Mouse (Mus musculus): ENCODE data around the gene Fggy.

Fggy gene

GRCm38 (mm10) chr4:95731110-95731509, 173.8 kb downstream of the Fggy start:
- DNase-seq (ENCODE audit: low spot score) = no peak

DNA sequence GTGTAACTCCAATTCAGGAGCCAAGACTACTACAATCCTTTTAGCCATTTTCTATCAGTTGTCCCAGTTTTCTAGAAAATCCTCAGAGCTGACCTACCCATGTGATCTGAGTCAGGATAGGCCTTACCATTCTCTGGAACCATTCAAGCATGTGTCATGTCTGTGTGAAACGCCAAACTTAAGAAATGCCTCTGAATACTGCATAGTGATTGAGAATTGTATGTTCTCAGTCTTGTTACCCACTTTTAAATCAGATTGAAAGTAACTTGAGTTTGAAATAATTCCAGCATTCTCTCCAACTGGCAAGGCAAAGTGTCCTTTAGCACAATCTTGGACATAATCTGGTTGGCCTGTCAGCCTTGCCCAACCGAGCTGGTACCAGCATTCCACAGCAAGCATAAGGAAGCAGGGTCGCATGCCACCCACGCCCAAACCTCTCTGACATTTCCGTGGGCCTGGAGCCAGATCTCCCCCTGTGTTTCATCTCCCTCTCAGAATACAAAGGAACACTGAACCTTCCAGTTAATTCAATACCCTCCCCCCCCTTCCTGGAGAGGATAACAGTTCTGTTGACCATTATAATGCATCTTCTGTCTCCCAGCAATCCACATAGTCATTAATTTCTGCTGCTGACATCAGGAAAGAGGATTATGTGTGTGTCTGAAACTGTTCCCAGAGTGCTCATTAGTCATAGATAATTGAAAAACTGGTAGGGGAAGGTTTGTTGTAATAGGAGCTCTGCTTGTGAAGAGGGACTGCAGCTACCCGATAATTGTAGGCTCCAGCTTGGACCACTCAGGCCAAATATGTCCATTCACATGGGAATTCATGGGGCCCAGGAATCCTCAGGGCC, 176.3 kb downstream of the Fggy start:
- DNase-seq (ENCODE audit: low spot score) = peak; percentile 56

GRCm38 (mm10) chr4:95735967-95736366, 178.7 kb downstream of the Fggy start:
- DNase-seq (ENCODE audit: low spot score) = no peak

- DNase-seq (ENCODE audit: low spot score) = no peak
Observed at GRCm38 (mm10) chr4:95736674-95737073, 179.4 kb downstream of the Fggy start.

DNA sequence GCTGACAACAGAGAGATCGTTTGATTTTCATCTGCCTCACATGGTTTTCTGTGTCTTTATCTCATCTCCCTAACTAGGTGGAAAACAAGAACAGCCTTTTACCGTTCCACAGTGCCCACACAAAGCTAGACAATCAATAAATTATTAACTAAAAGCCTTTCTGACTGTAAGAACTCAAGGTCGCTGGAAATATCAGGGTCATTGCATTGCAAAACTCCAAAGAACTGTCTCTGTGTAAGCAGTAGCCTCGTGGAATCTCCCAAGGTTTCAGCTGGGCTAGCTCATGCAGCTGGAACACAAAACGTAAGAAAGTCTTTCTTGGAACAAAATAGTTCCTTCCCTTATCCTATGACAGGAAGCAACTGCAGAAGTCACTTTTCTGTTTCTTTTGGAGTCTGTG, 180.9 kb downstream of the Fggy start:
- no peak for DNase-seq (ENCODE audit: low spot score)

DNA sequence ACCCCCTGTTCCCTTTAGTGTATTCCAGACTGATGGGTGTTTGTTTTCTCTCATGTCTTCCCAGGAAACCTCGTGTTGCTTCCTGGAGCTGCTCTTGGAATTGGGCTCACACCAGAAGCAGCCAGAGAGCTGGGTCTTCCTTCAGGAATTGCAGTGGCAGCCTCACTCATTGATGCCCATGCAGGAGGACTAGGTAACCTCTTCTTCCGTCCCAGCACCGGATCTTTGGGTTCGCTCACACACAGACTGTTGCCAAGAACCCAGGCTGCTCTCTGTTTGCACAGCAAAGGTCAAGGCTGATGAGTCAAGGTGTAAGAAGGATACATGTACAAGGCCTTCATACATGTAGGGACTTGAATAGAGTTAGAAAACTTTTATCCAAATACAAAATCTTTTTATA, 181.4 kb downstream of the Fggy start:
- DNase-seq (ENCODE audit: low spot score) = no peak

GRCm38 (mm10) chr4:95741115-95741734, 183.9 kb downstream of the Fggy start:
- no peak for DNase-seq (ENCODE audit: low spot score)

GRCm38 (mm10) chr4:95742986-95743385, 185.7 kb downstream of the Fggy start:
- DNase-seq (ENCODE audit: low spot score) = peak; percentile 37

DNA sequence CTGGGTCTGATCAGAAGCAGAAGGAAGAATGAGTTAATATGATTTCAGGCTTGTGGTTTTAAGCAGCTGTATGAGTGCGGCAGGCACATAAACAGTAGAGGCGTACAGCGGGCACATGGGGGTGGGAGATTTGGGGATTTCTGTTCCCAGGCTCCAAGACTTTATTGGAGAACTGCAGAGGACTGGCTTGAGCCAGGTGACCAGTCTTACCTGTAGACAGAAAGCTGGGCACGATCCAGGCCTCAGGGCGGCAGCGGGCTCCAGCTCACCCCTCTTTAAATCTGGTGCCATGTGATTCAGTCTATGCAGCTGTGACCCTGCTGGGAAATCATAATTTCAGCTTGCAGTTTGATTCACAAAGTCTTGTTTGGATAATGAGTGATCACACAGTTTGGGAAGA, 189.6 kb downstream of the Fggy start:
- DNase-seq (ENCODE audit: low spot score) = no peak

GRCm38 (mm10) chr4:95747415-95748202, 190.3 kb downstream of the Fggy start:
- no peak for DNase-seq (ENCODE audit: low spot score)

GRCm38 (mm10) chr4:95750186-95750585, 192.9 kb downstream of the Fggy start:
- DNase-seq (ENCODE audit: low spot score) = no peak

DNA sequence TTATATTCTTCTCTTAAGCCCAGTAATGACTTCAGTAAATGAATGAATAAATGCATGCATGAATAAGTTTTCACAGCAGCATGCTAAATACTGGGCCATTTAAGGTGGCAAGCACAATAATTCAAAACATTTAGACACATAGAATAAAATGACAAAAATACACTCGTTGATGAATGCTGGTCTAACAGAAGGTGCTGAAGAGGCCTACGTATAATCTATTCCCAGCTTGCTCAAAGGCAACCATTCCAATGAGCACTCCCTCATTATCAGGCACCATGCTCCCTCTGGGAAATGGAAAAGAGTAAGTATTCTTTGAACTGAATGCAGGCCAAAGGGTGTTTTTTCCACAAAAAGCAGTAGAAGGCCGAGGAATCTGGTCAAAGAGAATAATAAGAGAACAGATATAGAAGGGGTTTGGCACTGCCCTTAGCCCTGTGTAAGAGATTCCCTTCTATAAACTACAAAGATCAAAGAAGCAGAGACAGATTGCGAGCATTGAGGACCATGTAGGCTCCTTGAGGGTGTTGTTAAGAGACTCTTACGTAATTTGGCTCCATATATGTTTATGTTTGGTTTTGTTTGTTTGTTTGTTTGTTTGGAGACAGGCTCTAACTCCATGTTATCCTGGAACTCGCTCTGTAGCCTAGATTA, 195.4 kb downstream of the Fggy start:
- no peak for DNase-seq (ENCODE audit: low spot score)

DNA sequence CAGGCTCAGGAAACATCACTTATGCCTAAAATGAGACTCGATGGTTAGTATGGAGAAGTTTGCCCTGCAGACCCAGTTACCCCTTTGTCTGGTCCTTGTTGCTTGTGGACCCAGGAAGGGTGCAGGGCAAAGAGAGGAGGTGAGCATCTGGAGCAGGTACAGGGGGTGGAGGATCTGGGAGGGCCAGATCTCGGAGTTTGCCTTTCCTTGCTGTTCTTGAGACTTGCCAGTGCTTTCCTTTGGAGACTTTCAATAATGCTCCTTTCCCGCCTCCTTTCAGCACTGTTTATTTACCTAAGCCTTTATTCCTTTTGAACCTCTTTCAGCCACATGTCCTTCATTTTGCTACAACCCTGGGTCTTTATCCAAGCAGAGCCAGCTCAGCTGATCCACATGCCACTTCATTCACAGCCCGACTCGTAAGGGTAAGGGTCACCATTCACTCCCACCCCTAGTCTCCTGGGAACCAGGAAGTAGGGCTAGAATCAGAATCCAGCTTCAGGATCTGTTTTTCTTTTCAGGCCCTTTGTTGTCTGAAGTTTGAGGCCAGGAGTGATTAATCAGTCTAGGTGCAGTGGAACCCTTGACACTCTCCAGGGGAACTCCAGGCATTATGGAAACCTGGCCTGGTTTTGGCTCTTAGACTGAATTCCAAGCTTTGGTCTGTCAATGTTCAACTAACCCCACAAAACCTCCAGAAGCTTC, 201.9 kb downstream of the Fggy start:
- no peak for DNase-seq (ENCODE audit: low spot score)

GRCm38 (mm10) chr4:95765359-95765758, 208.1 kb downstream of the Fggy start:
- DNase-seq (ENCODE audit: low spot score) = no peak

- DNase-seq (ENCODE audit: low spot score) = no peak
Observed at GRCm38 (mm10) chr4:95770469-95770868, 213.2 kb downstream of the Fggy start.

DNA sequence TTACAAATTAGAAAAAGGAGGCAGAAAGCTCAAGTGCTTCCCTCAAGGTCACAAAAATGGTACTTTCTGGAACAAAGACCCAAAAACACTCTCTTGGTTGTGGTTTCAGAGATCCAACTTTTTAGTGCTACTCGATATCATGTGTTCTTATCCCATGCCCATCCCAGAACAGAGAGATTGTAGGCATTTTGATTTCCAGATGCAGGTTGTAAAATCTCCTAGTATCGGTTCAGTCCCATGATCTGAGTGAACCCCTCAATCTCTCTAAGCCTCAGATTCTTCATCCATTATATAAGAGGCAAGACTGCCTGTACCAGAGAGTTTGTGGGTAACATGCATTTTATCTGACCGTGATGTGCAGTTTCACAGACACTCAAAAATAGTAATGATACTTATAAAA, 214.2 kb downstream of the Fggy start:
- DNase-seq (ENCODE audit: low spot score) = no peak

GRCm38 (mm10) chr4:95771945-95772344, 214.6 kb downstream of the Fggy start:
- no peak for DNase-seq (ENCODE audit: low spot score)

DNA sequence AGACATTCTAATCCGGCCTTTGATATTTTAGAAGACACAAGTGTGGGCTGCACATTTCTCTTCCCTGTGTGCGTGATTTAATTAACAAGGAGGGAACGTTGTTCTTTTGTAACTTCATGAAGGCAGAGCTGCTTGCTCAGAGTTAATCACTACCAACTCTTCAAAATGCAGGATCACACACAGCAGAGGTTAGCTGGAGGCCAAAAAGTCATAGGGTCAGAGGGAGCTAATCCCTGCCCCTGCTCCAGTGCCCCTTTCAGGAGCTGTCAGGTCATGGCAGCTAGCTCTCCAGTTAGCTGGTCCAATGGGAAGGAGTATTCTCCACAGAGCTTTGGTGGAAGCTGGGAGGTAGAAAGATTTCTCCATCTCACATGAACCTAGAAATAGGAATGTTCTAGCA, 215.4 kb downstream of the Fggy start:
- DNase-seq (ENCODE audit: low spot score) = no peak

GRCm38 (mm10) chr4:95775574-95775973, 218.3 kb downstream of the Fggy start:
- DNase-seq (ENCODE audit: low spot score) = no peak

- DNase-seq (ENCODE audit: low spot score) = no peak
Observed at GRCm38 (mm10) chr4:95777839-95778238, 220.5 kb downstream of the Fggy start.

DNA sequence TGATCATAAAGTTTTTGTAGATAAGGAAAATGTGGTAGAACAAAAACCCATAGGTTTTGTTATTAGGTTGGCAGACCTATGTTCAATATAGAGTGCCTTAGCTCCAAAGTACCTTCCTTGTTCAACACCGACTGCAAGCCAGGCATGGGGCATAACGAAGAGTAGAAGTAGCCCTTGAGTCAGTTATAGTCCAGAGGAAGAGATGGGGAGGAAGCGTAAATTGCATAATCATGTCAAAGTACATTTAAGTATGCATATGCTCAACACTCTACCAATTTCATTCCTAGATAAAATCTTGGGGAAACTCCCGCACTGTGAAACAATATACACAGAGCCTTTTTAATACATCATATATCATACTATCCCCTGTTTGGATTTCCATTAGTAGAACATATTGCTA, 221.2 kb downstream of the Fggy start:
- DNase-seq (ENCODE audit: low spot score) = no peak

Measured in lung, postnatal 25 days (tissue).